28 mouse cellular contexts compared by ENCODE assay signal in genomic region chr1:103071045-103071444, GRCm38 (mm10).
"Had no signal": no experiment of that assay in that cellular context is flagged by ENCODE, and none has a peak within 500 bp of the region (broad histone marks: within the 10 kb centered on the region; RNA-seq: fewer than 3 reads in every experiment).

No protein-coding gene starts in this region.

- H3K27ac ChIP-seq: limb, embryonic 12.5 days; limb, embryonic 13.5 days; limb, embryonic 15.5 days; liver, embryonic 12.5 days; liver, embryonic 13.5 days; liver, embryonic 14.5 days; liver, embryonic 15.5 days; lung, embryonic 15.5 days; macrophage; midbrain, embryonic 10.5 days; midbrain, embryonic 12.5 days; midbrain, embryonic 13.5 days; midbrain, embryonic 15.5 days had no signal

- ATAC-seq: liver, embryonic 12.5 days; liver, postnatal 0 days; lung, postnatal 0 days; midbrain, embryonic 13.5 days; midbrain, embryonic 15.5 days; midbrain, embryonic 16.5 days had no signal

- H3K36me3 ChIP-seq: limb, embryonic 12.5 days; limb, embryonic 13.5 days; limb, embryonic 15.5 days; liver, embryonic 12.5 days; liver, embryonic 13.5 days; liver, embryonic 15.5 days; lung, embryonic 15.5 days; midbrain, embryonic 10.5 days; midbrain, embryonic 12.5 days; midbrain, embryonic 13.5 days; midbrain, embryonic 15.5 days had no signal

- H3K4me1 ChIP-seq: limb, embryonic 12.5 days; limb, embryonic 13.5 days; limb, embryonic 15.5 days; liver, embryonic 12.5 days; liver, embryonic 13.5 days; liver, embryonic 15.5 days; lung, embryonic 15.5 days; megakaryocyte, embryonic 14.5 days; midbrain, embryonic 10.5 days; midbrain, embryonic 12.5 days; midbrain, embryonic 13.5 days; midbrain, embryonic 15.5 days had no signal

- H3K27me3 ChIP-seq: limb, embryonic 12.5 days; limb, embryonic 13.5 days; limb, embryonic 15.5 days; liver, embryonic 12.5 days; liver, embryonic 13.5 days; liver, embryonic 15.5 days; lung, embryonic 15.5 days; megakaryocyte, embryonic 14.5 days; midbrain, embryonic 12.5 days; midbrain, embryonic 13.5 days; midbrain, embryonic 15.5 days had no signal

- H3K4me3 ChIP-seq: limb, embryonic 12.5 days; limb, embryonic 13.5 days; limb, embryonic 15.5 days; liver, embryonic 12.5 days; liver, embryonic 13.5 days; liver, embryonic 15.5 days; lung, embryonic 15.5 days; megakaryocyte, embryonic 14.5 days; midbrain, embryonic 10.5 days; midbrain, embryonic 12.5 days; midbrain, embryonic 13.5 days; midbrain, embryonic 15.5 days; myocyte had no signal

- H3K9me3 ChIP-seq: limb, embryonic 12.5 days; limb, embryonic 15.5 days; liver, embryonic 12.5 days; liver, embryonic 13.5 days; liver, embryonic 15.5 days; lung, embryonic 15.5 days; midbrain, embryonic 10.5 days; midbrain, embryonic 12.5 days; midbrain, embryonic 13.5 days; midbrain, embryonic 15.5 days had no signal

- DNase-seq: left cerebral cortex, postnatal 4 days; liver; liver, embryonic 13.5 days; liver, postnatal 0 days; lung, adult 18-20 months; lung, adult 2 months; lung, embryonic 14.5 days; lung, postnatal 10 days; lung, postnatal 14 days; lung, postnatal 36 days; lung, postnatal 4 days; midbrain, embryonic 14.5 days had no signal
